Mouse (Mus musculus): ENCODE measurements around the gene Prdm10.

DNA sequence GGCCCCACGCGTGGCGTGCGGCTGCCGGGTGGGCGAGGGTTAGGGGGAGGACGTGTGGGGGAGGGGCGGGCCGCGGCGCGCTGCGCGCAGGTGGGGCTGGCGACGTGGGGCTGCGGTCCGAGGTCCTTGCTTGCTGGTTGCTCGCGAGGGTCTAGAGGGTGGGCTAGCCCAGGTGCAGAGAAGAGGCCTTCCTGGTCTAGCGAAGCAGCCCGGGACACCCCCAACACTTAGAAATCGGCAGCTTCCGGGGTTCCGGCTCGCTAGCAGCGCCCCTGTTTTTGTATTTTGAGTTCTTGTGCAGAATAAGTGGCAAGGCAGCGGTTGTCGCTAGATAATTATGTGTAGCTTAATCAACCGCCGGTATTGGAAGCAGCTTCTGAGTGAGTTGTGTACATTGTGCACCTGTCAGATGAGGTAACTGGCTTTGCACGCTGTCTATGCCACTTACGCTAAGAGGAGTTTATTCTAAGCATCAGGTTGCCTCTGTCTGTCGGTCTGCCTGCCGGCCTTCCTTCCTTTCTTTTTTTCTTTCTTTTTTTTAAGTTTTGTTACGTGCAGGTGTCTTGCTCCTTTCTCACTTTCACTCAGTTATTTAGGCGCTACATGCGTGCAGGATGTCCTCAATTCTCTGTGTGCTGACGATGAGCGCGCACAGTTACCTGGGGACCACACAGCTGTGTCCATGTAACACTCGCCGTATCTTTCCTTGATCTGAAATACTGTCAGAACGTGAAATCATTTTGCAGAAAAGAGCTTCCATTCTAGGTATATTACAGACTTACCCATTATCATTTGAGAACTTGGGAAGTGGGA is 106.2 kb downstream of the Prdm10 start:
- TF ChIP-seq CTCF (IDR thresholded peaks at IDR 0.05; ENCODE audit: borderline replicate concordance, extremely low read depth, insufficient read depth, insufficient read length) (no peak), POLR2A (IDR thresholded peaks at IDR 0.05; ENCODE audit: borderline replicate concordance, extremely low read depth, insufficient read depth, insufficient read length, poor library complexity, severe bottlenecking) (no peak)

All from brain, embryonic 14.5 days (tissue).